Mouse (Mus musculus) spleen, postnatal 10 days (tissue): Measurements from ENCODE around the gene Tcap.

ENCODE experiments used
- DNase-seq, 2 experiments: peaks; one replicate each; pipeline ENCODE4 v3.0.0; 2021 to 2022; ENCODE audit warnings: low spot score in 2 of 2

Gene Tcap

DNA sequence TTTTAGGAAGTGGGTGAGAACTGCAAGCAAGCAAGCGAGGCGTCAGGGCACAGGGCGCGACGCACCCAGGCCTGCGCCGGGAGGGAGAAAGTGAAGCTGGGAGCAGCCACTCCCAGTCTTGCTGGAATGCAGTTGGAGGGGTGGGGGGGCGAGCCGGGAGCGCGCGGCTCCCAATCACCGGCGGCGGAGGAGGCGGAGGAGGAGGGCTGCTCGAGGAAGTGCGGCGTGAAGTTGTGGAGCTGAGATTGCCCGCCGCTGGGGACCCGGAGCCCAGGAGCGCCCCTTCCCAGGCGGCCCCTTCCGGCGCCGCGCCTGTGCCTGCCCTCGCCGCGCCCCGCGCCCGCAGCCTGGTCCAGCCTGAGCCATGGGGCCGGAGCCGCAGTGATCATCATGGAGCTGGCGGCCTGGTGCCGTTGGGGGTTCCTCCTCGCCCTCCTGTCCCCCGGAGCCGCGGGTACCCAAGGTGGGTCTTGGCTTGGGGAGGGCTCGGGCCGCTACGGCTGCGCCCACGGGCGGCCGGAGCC is 28.7 kb downstream of the Tcap start, which contains the start of gene Erbb2:
Gene Erbb2, plus strand, starts transcription at position 198 of the 524 bp plus-strand sequence.
- no peak for DNase-seq

DNA sequence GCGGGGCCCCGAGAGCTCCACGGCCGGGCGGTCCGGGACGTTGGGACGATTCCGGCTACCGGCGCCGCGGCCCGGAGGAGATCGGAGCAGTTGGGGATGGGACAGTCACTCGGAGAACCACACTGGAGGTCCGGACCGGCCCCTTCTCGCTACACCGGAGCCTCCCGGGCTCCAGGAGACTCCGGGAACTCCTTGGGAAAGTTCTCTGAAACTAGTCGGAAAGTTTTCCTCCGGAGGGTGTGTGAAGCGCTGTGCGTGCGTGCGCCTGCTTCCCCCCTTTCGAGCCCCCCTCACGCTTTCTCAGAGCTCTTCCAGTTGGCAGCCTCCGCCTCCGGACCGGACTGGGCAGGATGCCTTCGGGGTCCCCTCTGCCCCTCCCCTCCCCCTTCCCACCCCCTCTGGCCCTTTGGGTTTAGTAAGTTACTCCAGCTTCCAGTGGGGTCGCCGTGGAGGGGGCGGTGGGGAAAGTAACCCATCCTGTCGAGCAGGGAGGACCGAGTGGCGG is 29.2 kb downstream of the Tcap start:
- no peak for DNase-seq

DNA sequence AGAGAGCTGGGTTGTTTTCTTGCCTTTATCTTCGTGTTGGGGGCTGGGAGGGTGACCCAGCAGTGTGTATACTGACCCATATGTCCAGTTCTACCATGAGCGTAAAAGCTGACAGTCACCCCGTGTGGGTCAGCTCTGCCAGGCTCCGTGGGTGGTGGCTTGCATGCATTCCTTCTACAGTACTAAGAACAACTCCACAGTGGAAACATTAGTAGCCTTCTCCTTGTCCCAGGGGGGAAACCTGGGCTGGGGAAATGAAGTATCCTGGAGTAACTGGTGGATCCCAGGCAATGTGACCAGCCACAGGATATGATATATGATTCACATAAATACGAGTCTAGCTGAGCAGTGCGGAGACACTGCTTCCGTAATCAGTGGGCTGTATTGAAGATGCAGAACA is 30.1 kb downstream of the Tcap start:
- no peak for DNase-seq

DNA sequence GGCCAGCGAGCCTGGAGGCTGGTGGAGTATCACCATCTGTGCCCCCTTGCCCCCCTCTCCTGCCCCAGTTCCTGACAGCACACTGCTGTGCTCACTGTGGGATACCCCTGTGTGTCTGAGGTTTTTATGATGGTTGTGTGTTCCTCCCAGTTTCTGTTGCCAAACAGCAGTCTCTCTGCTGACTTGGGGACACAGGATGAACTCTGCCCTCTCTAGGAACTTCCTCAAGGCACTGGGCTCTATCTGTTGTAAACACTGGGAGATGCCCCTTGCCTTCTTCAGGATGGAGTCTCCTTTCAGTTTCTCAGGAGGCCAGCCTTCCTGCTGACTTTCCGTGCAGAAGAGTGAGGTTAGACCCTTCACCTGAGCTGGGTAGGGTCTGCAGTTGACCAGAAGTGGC is 30.6 kb downstream of the Tcap start:
- DNase-seq, result no peak

DNA sequence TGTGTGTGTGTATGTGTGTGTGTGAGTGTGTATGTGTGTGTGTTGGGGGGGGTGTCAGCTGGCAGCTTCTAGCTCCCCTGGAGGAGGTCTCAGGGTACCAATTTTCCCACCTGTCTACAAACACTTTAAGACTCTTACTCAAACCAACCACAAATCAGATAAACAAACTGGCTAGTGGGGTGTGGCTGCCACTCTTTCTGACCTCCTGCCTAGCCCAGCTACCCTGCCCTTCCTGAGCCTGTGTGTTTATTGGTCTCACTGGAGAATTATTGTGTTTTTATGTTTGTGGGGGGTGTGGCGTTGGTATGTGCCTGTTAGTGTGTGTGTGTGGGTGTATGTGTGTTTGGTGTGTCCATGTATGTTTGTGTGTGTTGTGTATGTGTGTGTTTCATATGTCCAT is 33.5 kb downstream of the Tcap start:
- no peak for DNase-seq

DNA sequence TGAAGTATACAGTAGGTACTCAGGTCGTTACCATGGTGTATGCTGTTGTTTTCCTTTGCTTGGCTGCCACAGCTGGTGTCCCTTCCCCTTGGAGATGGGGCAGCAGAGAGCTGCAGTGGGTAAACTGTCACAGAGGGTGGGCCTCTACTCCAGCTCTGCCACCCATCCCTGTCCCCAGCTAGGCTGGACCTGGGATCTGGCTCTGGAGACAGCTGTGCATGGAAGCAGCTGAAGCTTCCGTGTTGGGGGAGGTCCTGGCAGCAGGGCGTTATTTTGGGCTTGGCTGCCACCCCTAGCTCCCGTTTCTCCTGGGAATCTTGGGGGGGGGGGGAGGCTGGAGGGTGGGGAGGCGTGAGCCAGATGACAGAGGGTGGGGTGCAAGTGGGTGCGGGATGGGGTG is 34.7 kb downstream of the Tcap start:
- no peak for DNase-seq

DNA sequence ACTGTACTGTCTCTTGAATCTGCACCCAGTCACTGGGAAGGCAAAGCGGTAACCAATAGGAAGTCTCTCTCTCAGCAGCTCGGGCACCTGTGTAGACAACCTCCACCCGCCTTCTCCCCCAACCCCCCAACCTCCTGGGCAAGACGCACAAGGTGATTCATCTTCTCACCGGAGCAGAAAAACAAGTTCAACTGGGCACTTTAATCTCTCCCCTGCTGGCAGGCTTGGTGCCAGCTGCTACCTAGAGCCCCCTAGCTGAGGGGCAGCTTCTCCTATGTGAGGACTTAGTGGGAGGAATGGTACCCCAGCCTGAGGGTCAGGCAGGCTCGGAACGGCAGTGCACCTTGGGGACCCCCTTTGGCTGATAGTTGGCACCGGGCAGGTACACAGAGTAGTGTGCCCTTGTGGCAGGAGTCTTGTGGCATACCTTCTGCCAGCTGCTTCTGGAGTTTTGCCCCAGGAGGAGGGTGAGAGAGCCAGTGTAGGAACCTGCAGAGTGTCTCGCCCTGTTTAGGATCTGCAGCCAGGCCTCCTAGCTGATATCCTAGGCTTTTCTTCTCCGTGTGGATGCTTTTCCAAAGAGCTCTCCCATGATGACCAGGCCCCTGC is 35.4 kb downstream of the Tcap start:
- DNase-seq, result peak in 1 of 2 experiments; percentile 12

DNA sequence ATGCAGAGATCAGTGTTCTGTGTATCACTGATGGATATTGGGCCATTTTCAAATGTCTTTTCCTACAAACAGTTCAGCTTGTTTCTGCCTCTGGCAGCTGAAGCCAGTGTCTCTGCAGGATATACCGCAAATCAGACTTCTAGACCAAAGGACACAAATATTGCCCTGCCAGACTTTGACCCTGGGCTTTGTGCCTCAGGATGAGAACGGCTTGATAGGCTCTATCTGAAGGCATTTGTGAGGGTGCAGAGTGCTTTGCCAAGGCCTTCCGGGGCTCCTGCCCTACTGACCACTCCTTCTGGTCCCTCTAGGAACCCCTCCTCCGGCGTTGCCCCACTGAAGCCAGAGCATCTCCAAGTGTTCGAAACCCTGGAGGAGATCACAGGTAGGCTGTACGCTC is 43.0 kb downstream of the Tcap start:
- no peak for DNase-seq

DNA sequence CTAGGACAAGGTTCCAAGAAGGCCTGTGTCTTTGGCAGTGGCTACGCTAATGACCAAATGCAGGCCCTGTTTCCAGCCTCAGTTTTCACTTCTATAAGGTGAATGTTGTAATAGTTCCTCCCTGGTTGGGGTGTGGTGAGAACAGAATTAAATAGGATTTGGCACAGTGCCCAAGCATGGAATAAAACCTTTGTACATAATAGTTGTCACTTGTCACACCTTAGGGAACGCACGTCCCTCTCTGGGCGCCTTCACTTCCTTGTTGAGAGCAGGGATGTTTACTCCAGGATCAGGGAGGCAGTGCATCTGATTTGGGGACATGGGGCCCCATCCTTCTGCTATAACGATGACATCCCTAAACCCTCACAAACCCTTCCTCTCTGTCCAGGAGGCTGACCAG is 44.8 kb downstream of the Tcap start:
- DNase-seq, result no peak

DNA sequence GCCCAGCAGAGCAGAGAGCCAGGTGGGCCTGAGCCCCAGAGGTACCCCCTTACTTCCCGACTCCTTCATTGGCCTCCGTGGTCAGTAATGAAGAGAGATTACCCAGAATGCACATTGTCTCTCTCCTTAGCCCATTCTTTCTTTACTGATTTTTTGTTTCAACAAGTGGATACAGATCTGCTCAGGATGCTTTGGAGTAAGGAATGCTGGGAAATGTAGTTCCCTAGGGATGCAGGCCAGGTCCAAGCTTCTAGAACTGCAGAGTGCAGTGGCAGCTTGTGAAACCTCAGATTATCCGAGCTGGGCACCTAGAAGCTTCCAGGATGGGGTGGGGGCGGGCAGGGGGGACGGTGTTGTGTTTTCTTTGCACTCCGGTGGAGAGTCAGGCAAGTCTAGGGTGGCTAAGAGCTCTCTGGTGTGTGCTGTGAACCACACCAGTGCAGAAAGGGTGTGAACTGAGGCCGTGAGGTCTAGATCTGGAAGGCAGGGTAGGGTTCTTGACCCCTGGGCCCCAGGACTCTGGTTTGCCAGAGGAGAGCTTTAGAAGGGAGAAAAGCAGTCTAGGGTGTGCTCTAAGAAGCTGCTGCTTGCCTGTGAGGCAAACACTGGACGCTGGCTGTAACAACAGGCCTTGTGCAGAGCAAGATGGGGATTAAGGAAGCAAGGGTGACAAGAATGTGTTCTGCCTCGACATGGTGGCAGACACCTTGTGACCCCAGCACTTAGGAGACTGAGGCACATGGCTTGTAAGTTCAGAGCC is 48.3 kb downstream of the Tcap start:
- DNase-seq, result no peak
